Mouse (Mus musculus) urinary bladder, adult 18-20 months (tissue): Measurements from ENCODE around the gene Chtf18.
"Not testable (repeated sequence)": the region's sequence is repeated elsewhere in the genome, so short reads cannot be mapped to it uniquely, and the experiment has no call there.

Experiments used
- DNase-seq, 2 experiments: peaks; one replicate each; pipeline ENCODE4 v3.0.0; 2022; ENCODE audit warnings: low spot score in 2 of 2, mixed read lengths in 2 of 2

Chtf18 gene

GRCm38 (mm10) chr17:25727265-25728008 is at the start of gene Chtf18, which contains the start of gene Rpusd1:
Gene Chtf18, minus strand, starts transcription at chr17:25727419.
Gene Rpusd1, plus strand, starts transcription at chr17:25727670.
- DNase-seq = peak; percentile 98 to 99

GRCm38 (mm10) chr17:25775318-25776062 is 48.3 kb upstream of the Chtf18 start:
- no peak for DNase-seq

GRCm38 (mm10) chr17:25773549-25774120 is 46.4 kb upstream of the Chtf18 start, which contains the start of gene Narfl:
Gene Narfl, plus strand, starts transcription at chr17:25773776.
- peak; percentile 94 to 95 for DNase-seq

GRCm38 (mm10) chr17:25769331-25769730 is 42.1 kb upstream of the Chtf18 start:
- no peak for DNase-seq

- no peak for DNase-seq
Observed at GRCm38 (mm10) chr17:25765886-25766285, 38.7 kb upstream of the Chtf18 start.

GRCm38 (mm10) chr17:25762591-25762990 is 35.4 kb upstream of the Chtf18 start:
- no peak for DNase-seq

GRCm38 (mm10) chr17:25761561-25761970 is 34.3 kb upstream of the Chtf18 start:
- DNase-seq = no peak

GRCm38 (mm10) chr17:25760148-25760547 is 32.9 kb upstream of the Chtf18 start:
- no peak for DNase-seq

GRCm38 (mm10) chr17:25757691-25758090 is 30.5 kb upstream of the Chtf18 start:
- DNase-seq = no peak

- DNase-seq = peak in 1 of 2 experiments; percentile 22
Observed at GRCm38 (mm10) chr17:25756378-25757242, 29.4 kb upstream of the Chtf18 start.

GRCm38 (mm10) chr17:25755627-25756377 is 28.6 kb upstream of the Chtf18 start:
- DNase-seq = no peak

- DNase-seq = no peak
Observed at GRCm38 (mm10) chr17:25755086-25755485, 27.9 kb upstream of the Chtf18 start.

- no peak for DNase-seq
Observed at GRCm38 (mm10) chr17:25754241-25754640, 27.0 kb upstream of the Chtf18 start, which contains the start of gene Msln. Gene Msln, minus strand, starts transcription at chr17:25754378.

- DNase-seq = no peak
Observed at GRCm38 (mm10) chr17:25751446-25751845, 24.2 kb upstream of the Chtf18 start.

- no peak for DNase-seq
Observed at GRCm38 (mm10) chr17:25749314-25749713, 22.1 kb upstream of the Chtf18 start.

GRCm38 (mm10) chr17:25748238-25748637 is 21.0 kb upstream of the Chtf18 start:
- no peak for DNase-seq

GRCm38 (mm10) chr17:25744311-25744710 is 17.1 kb upstream of the Chtf18 start:
- no peak for DNase-seq

GRCm38 (mm10) chr17:25743831-25744230 is 16.6 kb upstream of the Chtf18 start:
- no peak for DNase-seq

- DNase-seq = not testable (repeated sequence)
Observed at GRCm38 (mm10) chr17:25741471-25741870, 14.3 kb upstream of the Chtf18 start.

GRCm38 (mm10) chr17:25738861-25739260 is 11.6 kb upstream of the Chtf18 start:
- no peak for DNase-seq

- no peak for DNase-seq
Observed at GRCm38 (mm10) chr17:25735745-25736144, 8.5 kb upstream of the Chtf18 start, which contains the start of gene Mslnl. Gene Mslnl, plus strand, starts transcription at chr17:25736042.
